Mouse (Mus musculus): ENCODE measurements around the gene D430041D05Rik. TPM values are rescaled to one million over a fixed set of nuclear protein-coding genes. Genes with fewer than 3 reads are reported as not detected.

The D430041D05Rik gene
- polyA plus RNA-seq, 1 experiment from 2014 or later: 3.6 TPM

- WGBS: 96% methylated on average over 23 of the region's 23 CpGs
- H3K9ac ChIP-seq (ENCODE audit: low read length): no peak overlapping the region
- DNase-seq (ENCODE audit: low spot score) (no peak), ATAC-seq (ENCODE audit: insufficient read depth, low FRiP score, low TSS enrichment) (no peak)
- H3K4me1 ChIP-seq (ENCODE audit: control insufficient read depth, insufficient read depth, low read length): no peaks in the 10 kb centered on the region
- no peak overlapping the region for H3K4me2 ChIP-seq (ENCODE audit: low read depth)
- H3K4me3 ChIP-seq (ENCODE audit: low read depth, low read length): no peak overlapping the region
- no peaks in the 10 kb centered on the region for H3K9me3 ChIP-seq (ENCODE audit: control insufficient read depth, low read length)
- no peaks in the 10 kb centered on the region for H3K27me3 ChIP-seq (ENCODE audit: control insufficient read depth, insufficient read depth, low read length)
- no peak overlapping the region for H3K27ac ChIP-seq (ENCODE audit: low read depth, low read length)
- no peaks in the 10 kb centered on the region for H3K36me3 ChIP-seq (ENCODE audit: control insufficient read depth, insufficient read depth, low read length)
Measured at GRCm38 (mm10) chr2:104167765-104168164, 243.0 kb downstream of the D430041D05Rik start.

DNA sequence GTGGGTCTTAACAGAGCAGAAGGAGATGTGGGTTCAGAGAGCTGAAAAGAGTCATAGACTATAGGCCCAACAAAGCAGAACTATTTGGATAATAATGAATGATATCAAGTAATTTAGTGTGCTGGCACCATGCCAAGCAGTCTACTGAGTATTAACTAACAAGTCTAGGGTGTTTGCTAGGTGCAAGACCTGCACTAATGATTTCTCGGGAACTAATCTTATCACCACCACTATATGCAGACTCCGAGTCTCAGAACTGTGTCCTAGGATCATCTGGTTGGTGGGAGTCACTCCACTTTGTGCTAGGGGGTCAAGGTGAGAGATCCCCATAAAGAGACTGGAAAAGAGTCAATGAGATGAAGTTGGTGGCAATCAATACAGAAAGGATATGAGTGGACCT is 245.2 kb downstream of the D430041D05Rik start:
- Histone ChIP-seq H3K4me2 (ENCODE audit: low read depth) (no peak overlapping the region), H3K9ac (ENCODE audit: low read length) (no peak overlapping the region)
- 95% methylated on average over 2 of the region's 2 CpGs for WGBS

GRCm38 (mm10) chr2:104163978-104164487 is 246.8 kb downstream of the D430041D05Rik start:
- no peak overlapping the region for H3K4me2 ChIP-seq (ENCODE audit: low read depth)
- no peaks in the 10 kb centered on the region for H3K9me3 ChIP-seq (ENCODE audit: control insufficient read depth, low read length)
- no peaks in the 10 kb centered on the region for H3K36me3 ChIP-seq (ENCODE audit: control insufficient read depth, insufficient read depth, low read length)
- WGBS: 86% methylated on average over 4 of the region's 4 CpGs
- no peaks in the 10 kb centered on the region for H3K4me1 ChIP-seq (ENCODE audit: control insufficient read depth, insufficient read depth, low read length)
- H3K4me3 ChIP-seq (ENCODE audit: low read depth, low read length): no peak overlapping the region
- H3K9ac ChIP-seq (ENCODE audit: low read length): no peak overlapping the region
- H3K27ac ChIP-seq (ENCODE audit: low read depth, low read length): no peak overlapping the region
- DNase-seq (ENCODE audit: low spot score) (no peak), ATAC-seq (ENCODE audit: insufficient read depth, low FRiP score, low TSS enrichment) (no peak)
- no peaks in the 10 kb centered on the region for H3K27me3 ChIP-seq (ENCODE audit: control insufficient read depth, insufficient read depth, low read length)

More for the DNA sequence above, 245.2 kb downstream of the D430041D05Rik start:
- ATAC-seq (ENCODE audit: insufficient read depth, low FRiP score, low TSS enrichment): no peak
- no peaks in the 10 kb centered on the region for H3K36me3 ChIP-seq (ENCODE audit: control insufficient read depth, insufficient read depth, low read length)
- no peaks in the 10 kb centered on the region for H3K27me3 ChIP-seq (ENCODE audit: control insufficient read depth, insufficient read depth, low read length)
- H3K4me3 ChIP-seq (ENCODE audit: low read depth, low read length): no peak overlapping the region
- H3K9me3 ChIP-seq (ENCODE audit: control insufficient read depth, low read length): no peaks in the 10 kb centered on the region
- no peak for DNase-seq (ENCODE audit: low spot score)
- no peak overlapping the region for H3K27ac ChIP-seq (ENCODE audit: low read depth, low read length)
- H3K4me1 ChIP-seq (ENCODE audit: control insufficient read depth, insufficient read depth, low read length): no peaks in the 10 kb centered on the region

GRCm38 (mm10) chr2:104163418-104163817 is 247.4 kb downstream of the D430041D05Rik start:
- 79% methylated on average over 7 of the region's 7 CpGs for WGBS
- Histone ChIP-seq H3K27ac (ENCODE audit: low read depth, low read length) (no peak overlapping the region), H3K4me1 (ENCODE audit: control insufficient read depth, insufficient read depth, low read length) (no peaks in the 10 kb centered on the region), H3K4me3 (ENCODE audit: low read depth, low read length) (no peak overlapping the region), H3K9me3 (ENCODE audit: control insufficient read depth, low read length) (no peaks in the 10 kb centered on the region), H3K27me3 (ENCODE audit: control insufficient read depth, insufficient read depth, low read length) (no peaks in the 10 kb centered on the region), H3K4me2 (ENCODE audit: low read depth) (no peak overlapping the region), H3K9ac (ENCODE audit: low read length) (no peak overlapping the region), H3K36me3 (ENCODE audit: control insufficient read depth, insufficient read depth, low read length) (no peaks in the 10 kb centered on the region)
- ATAC-seq (ENCODE audit: insufficient read depth, low FRiP score, low TSS enrichment) (no peak), DNase-seq (ENCODE audit: low spot score) (no peak)

GRCm38 (mm10) chr2:104157831-104158230 is 253.0 kb downstream of the D430041D05Rik start:
- Histone ChIP-seq H3K4me1 (ENCODE audit: control insufficient read depth, insufficient read depth, low read length) (no peaks in the 10 kb centered on the region), H3K27me3 (ENCODE audit: control insufficient read depth, insufficient read depth, low read length) (no peaks in the 10 kb centered on the region), H3K9ac (ENCODE audit: low read length) (no peak overlapping the region), H3K27ac (ENCODE audit: low read depth, low read length) (no peak overlapping the region), H3K36me3 (ENCODE audit: control insufficient read depth, insufficient read depth, low read length) (no peaks in the 10 kb centered on the region), H3K9me3 (ENCODE audit: control insufficient read depth, low read length) (no peaks in the 10 kb centered on the region), H3K4me2 (ENCODE audit: low read depth) (no peak overlapping the region), H3K4me3 (ENCODE audit: low read depth, low read length) (no peak overlapping the region)
- ATAC-seq (ENCODE audit: insufficient read depth, low FRiP score, low TSS enrichment) (no peak), DNase-seq (ENCODE audit: low spot score) (no peak)
- 78% methylated on average over 4 of the region's 4 CpGs for WGBS

- ATAC-seq (ENCODE audit: insufficient read depth, low FRiP score, low TSS enrichment): no peak
- Histone ChIP-seq H3K4me1 (ENCODE audit: control insufficient read depth, insufficient read depth, low read length) (no peaks in the 10 kb centered on the region), H3K36me3 (ENCODE audit: control insufficient read depth, insufficient read depth, low read length) (no peaks in the 10 kb centered on the region), H3K27ac (ENCODE audit: low read depth, low read length) (no peak overlapping the region), H3K4me3 (ENCODE audit: low read depth, low read length) (no peak overlapping the region), H3K4me2 (ENCODE audit: low read depth) (no peak overlapping the region), H3K9ac (ENCODE audit: low read length) (no peak overlapping the region), H3K27me3 (ENCODE audit: control insufficient read depth, insufficient read depth, low read length) (no peaks in the 10 kb centered on the region), H3K9me3 (ENCODE audit: control insufficient read depth, low read length) (no peaks in the 10 kb centered on the region)
- no peak for DNase-seq (ENCODE audit: low spot score)
- WGBS: 86% methylated on average over 3 of the region's 3 CpGs
Measured at GRCm38 (mm10) chr2:104153876-104154275, 256.9 kb downstream of the D430041D05Rik start.

- no peak overlapping the region for H3K27ac ChIP-seq (ENCODE audit: low read depth, low read length)
- no peaks in the 10 kb centered on the region for H3K4me1 ChIP-seq (ENCODE audit: control insufficient read depth, insufficient read depth, low read length)
- no peaks in the 10 kb centered on the region for H3K9me3 ChIP-seq (ENCODE audit: control insufficient read depth, low read length)
- 87% methylated on average over 4 of the region's 4 CpGs for WGBS
- DNase-seq (ENCODE audit: low spot score) (no peak), ATAC-seq (ENCODE audit: insufficient read depth, low FRiP score, low TSS enrichment) (no peak)
- H3K4me3 ChIP-seq (ENCODE audit: low read depth, low read length): no peak overlapping the region
- no peaks in the 10 kb centered on the region for H3K36me3 ChIP-seq (ENCODE audit: control insufficient read depth, insufficient read depth, low read length)
- H3K4me2 ChIP-seq (ENCODE audit: low read depth): no peak overlapping the region
- H3K27me3 ChIP-seq (ENCODE audit: control insufficient read depth, insufficient read depth, low read length): no peaks in the 10 kb centered on the region
- H3K9ac ChIP-seq (ENCODE audit: low read length): no peak overlapping the region
Measured at GRCm38 (mm10) chr2:104153345-104153744, 257.5 kb downstream of the D430041D05Rik start.

DNA sequence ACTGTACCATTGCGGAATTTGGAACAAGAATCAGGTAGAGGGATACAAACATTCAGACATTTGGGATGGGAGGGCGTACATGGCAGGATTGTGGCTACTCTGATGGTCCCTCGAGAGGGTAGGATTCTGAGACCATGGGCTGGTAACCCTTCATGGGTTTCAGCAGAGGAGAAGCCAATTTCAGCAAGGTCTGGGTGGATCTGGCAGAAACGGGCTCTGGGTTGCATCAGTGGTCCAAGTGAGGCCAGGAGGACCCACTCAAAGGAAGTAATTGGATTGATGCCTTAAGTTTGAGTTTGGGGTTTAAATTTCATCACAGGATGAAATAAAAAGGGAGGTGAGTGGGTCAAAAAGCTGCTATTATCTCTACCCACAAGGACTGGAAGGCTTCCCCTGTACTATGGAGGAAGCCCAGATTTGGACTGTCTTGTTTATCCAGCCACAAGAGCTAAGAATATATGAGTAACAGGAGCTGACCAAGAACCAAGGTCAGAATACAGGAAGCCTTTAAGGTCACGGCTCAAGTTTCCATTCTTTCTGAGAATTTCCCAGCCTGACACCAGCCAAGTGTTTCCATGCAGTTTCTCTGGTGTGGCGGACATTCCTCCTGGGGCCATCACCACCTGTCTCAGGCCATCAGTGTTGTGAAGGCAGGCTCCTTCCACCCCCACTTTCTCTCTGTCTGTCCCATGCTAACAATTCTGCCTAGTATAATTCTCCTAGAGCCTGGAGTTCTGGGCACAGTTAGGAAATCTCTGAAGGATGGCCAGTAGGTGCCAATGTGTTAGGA is 260.0 kb downstream of the D430041D05Rik start:
- H3K9me3 ChIP-seq (ENCODE audit: control insufficient read depth, low read length): no peaks in the 10 kb centered on the region
- H3K4me3 ChIP-seq (ENCODE audit: low read depth, low read length): no peak overlapping the region
- no peak overlapping the region for H3K27ac ChIP-seq (ENCODE audit: low read depth, low read length)
- H3K36me3 ChIP-seq (ENCODE audit: control insufficient read depth, insufficient read depth, low read length): no peaks in the 10 kb centered on the region
- no peak for DNase-seq (ENCODE audit: low spot score)
- WGBS: 81% methylated on average over 6 of the region's 6 CpGs
- no peaks in the 10 kb centered on the region for H3K4me1 ChIP-seq (ENCODE audit: control insufficient read depth, insufficient read depth, low read length)
- ATAC-seq (ENCODE audit: insufficient read depth, low FRiP score, low TSS enrichment): no peak
- H3K9ac ChIP-seq (ENCODE audit: low read length): no peak overlapping the region
- H3K27me3 ChIP-seq (ENCODE audit: control insufficient read depth, insufficient read depth, low read length): no peaks in the 10 kb centered on the region
- H3K4me2 ChIP-seq (ENCODE audit: low read depth): no peak overlapping the region

DNA sequence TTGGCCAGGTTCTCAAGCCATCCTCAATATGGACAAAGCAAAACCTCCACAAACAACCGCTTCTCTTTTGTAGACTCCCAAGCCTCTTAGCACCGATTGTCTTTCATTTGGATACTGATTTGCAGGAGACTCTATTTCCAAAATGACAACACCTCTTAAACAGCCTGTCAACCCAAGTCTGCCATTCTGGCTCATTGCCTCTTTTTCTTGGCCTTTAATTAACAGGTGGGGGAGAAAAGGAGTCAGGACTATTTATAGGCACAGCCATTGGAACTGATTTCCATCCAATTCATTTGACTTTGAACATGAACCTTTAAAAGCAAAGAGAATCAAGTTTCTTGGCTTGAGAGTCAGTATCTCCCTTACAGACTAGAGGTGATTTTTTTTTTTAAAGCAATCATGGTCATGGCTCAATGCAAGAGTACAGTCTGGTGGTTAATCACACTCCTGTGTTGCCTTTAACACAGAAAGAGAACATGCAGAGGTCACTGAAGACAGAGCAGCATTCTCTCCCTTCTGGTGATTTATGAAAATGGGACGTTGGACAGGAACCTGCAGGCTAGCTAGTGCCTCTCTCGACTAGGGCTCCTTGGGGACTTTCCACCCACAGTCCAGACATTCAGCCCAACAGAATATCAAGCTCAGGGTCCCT is 262.8 kb downstream of the D430041D05Rik start:
- H3K9me3 ChIP-seq (ENCODE audit: control insufficient read depth, low read length): no peaks in the 10 kb centered on the region
- WGBS: 58% methylated on average over 4 of the region's 4 CpGs
- no peak overlapping the region for H3K4me2 ChIP-seq (ENCODE audit: low read depth)
- H3K27me3 ChIP-seq (ENCODE audit: control insufficient read depth, insufficient read depth, low read length): no peaks in the 10 kb centered on the region
- H3K27ac ChIP-seq (ENCODE audit: low read depth, low read length): no peak overlapping the region
- H3K36me3 ChIP-seq (ENCODE audit: control insufficient read depth, insufficient read depth, low read length): no peaks in the 10 kb centered on the region
- H3K4me1 ChIP-seq (ENCODE audit: control insufficient read depth, insufficient read depth, low read length): no peaks in the 10 kb centered on the region
- no peak overlapping the region for H3K4me3 ChIP-seq (ENCODE audit: low read depth, low read length)
- DNase-seq (ENCODE audit: low spot score) (no peak), ATAC-seq (ENCODE audit: insufficient read depth, low FRiP score, low TSS enrichment) (no peak)
- no peak overlapping the region for H3K9ac ChIP-seq (ENCODE audit: low read length)
